Comparison of ENCODE assay signal across 8 mouse cellular contexts in the genomic region with DNA sequence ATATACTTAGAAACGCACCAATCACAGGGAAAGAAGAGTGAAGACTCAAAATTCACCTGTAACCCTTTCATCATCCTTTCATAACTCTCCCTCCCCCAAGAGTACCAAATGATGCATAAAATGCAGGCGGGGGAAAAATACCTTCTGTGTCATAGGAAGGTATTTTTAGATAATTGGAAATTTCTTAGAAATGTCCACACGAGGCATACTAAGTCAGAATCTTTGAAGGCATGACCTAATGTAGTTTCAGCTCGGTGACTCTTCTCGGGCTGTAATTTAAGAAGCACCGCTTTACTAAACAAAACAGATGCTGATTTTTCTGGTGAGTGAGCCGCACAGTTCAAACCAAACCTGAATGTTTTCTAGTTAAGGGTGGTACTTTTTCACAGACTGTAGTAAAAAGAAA. TPM values are rescaled to one million over a fixed set of nuclear protein-coding genes. Genes with fewer than 3 reads are reported as not detected.
DNase-seq lines count a peak whose midpoint lies in the region; ATAC-seq and TF ChIP-seq lines count a peak whose summit lies in the region.

TSS of gene Plscr1 (plus strand) at position 304 of the 406 bp plus-strand sequence.

- no peaks in the 10 kb centered on the region for H3K36me3 ChIP-seq in heart, embryonic 13.5 days
- H3K36me3 ChIP-seq in liver, embryonic 12.5 days: no peaks in the 10 kb centered on the region
- no peaks in the 10 kb centered on the region for H3K36me3 ChIP-seq in stomach, embryonic 15.5 days

- H3K9ac ChIP-seq in heart, embryonic 13.5 days: peak within 1 kb of the TSS; percentile 89
- peak within 1 kb of the TSS; percentile 72 for H3K9ac ChIP-seq in liver, embryonic 12.5 days
- H3K9ac ChIP-seq in stomach, embryonic 15.5 days: peak within 1 kb of the TSS; percentile 57

- ATAC-seq in heart, embryonic 13.5 days (ENCODE audit: extremely low read depth, insufficient number of reproducible peaks, low FRiP score, low TSS enrichment): no peak
- no peak for ATAC-seq in liver, embryonic 12.5 days
- ATAC-seq in stomach, embryonic 15.5 days (ENCODE audit: insufficient read depth, low FRiP score, low read depth): no peak

- TF ChIP-seq CTCF in gastrocnemius, adult 2 months (IDR thresholded peaks at IDR 0.05): no peak

- WGBS in heart, embryonic 13.5 days: 34% methylated on average over 7 of the region's 7 CpGs
- 43% methylated on average over 7 of the region's 7 CpGs for WGBS in liver, embryonic 12.5 days (ENCODE audit: insufficient replicate concordance)
- 29% methylated on average over 7 of the region's 7 CpGs for WGBS in stomach, embryonic 15.5 days

- H3K9me3 ChIP-seq in heart, embryonic 13.5 days: no peaks in the 10 kb centered on the region
- no peaks in the 10 kb centered on the region for H3K9me3 ChIP-seq in liver, embryonic 12.5 days (replicated peaks)
- H3K9me3 ChIP-seq in stomach, embryonic 15.5 days: no peaks in the 10 kb centered on the region

- no peak for DNase-seq in gastrocnemius, adult 2 months
- no peak for DNase-seq in gastrocnemius, postnatal 36 days
- DNase-seq in Muller cell, postnatal 12 days (ENCODE audit: inconsistent ontology term): peak; percentile 44
- no peak for DNase-seq in embryo, embryonic 10.5 days (ENCODE audit: low spot score)
- no peak for DNase-seq in embryo, embryonic 11 days

- intact Hi-C loops in gastrocnemius, adult 2 months (cut with DNase I): no loop called here
- intact Hi-C loops in gastrocnemius, postnatal 36 days (cut with DNase I): no loop called here

- no peaks in the 10 kb centered on the region for H3K27me3 ChIP-seq in heart, embryonic 13.5 days (replicated peaks)
- H3K27me3 ChIP-seq in liver, embryonic 12.5 days (replicated peaks): no peaks in the 10 kb centered on the region
- H3K27me3 ChIP-seq in stomach, embryonic 15.5 days (replicated peaks): no peaks in the 10 kb centered on the region

- peak within 1 kb of the TSS; percentile 70 for H3K4me3 ChIP-seq in gastrocnemius, adult 2 months
- H3K4me3 ChIP-seq in heart, embryonic 13.5 days: peak within 1 kb of the TSS; percentile 80
- H3K4me3 ChIP-seq in liver, embryonic 12.5 days: peak within 1 kb of the TSS; percentile 67
- peak within 1 kb of the TSS; percentile 62 for H3K4me3 ChIP-seq in stomach, embryonic 15.5 days (replicated peaks)

- H3K4me2 ChIP-seq in heart, embryonic 13.5 days: peak within 1 kb of the TSS; percentile 79
- peak within 1 kb of the TSS; percentile 76 for H3K4me2 ChIP-seq in liver, embryonic 12.5 days
- peak within 1 kb of the TSS; percentile 82 for H3K4me2 ChIP-seq in stomach, embryonic 15.5 days

- H3K27ac ChIP-seq in gastrocnemius, adult 2 months: peak within 1 kb of the TSS; percentile 85
- H3K27ac ChIP-seq in heart, embryonic 13.5 days (replicated peaks): peak within 1 kb of the TSS; percentile 98
- peak within 1 kb of the TSS; percentile 84 for H3K27ac ChIP-seq in liver, embryonic 12.5 days
- peak within 1 kb of the TSS; percentile 96 for H3K27ac ChIP-seq in stomach, embryonic 15.5 days

- peaks cover 25% of the 10 kb centered on the region for H3K4me1 ChIP-seq in heart, embryonic 13.5 days
- peaks cover 33% of the 10 kb centered on the region for H3K4me1 ChIP-seq in liver, embryonic 12.5 days
- H3K4me1 ChIP-seq in stomach, embryonic 15.5 days: 0 out of 2 replicates have a peak, but pooled peaks cover 6% of the 10 kb centered on the region

RNA-seq across cellular contexts. Expression of gene Plscr1, which starts in this region (rescaled TPM):
- total RNA-seq in gastrocnemius, adult 2 months (2021): 1 to 10 TPM in 1 of 2 experiments, under 1 TPM in 1; 0.51 to 1.3 TPM
- under 1 TPM; 0.67 to 0.69 TPM for total RNA-seq in gastrocnemius, postnatal 36 days (2021)
- 31.7 and 32.3 TPM in 2 replicates for polyA plus RNA-seq in heart, embryonic 13.5 days (2015; fragmentation: Nextera tagmentation; extraction: Ambion mirVana)
- polyA plus RNA-seq in liver, embryonic 12.5 days (2016; fragmentation: Nextera tagmentation; extraction: Ambion mirVana): 23.1 and 23.8 TPM in 2 replicates
- polyA plus RNA-seq in stomach, embryonic 15.5 days (2015; fragmentation: Nextera tagmentation; extraction: Ambion mirVana): 53.0 and 63.9 TPM in 2 replicates
